Mouse (Mus musculus): ENCODE measurements at regions not wholly inside any gene's neighbourhood (a gene's known extent, or its start where the extent isn't known, plus 50 kb on each side); places are given as distances from the start of the nearest gene placed in this dataset.

GRCm38 (mm10) chr2:167765811-167766210 is 76.2 kb upstream of the Tmem189 start:
- TF ChIP-seq GATA4 (IDR thresholded peaks at IDR 0.05; ENCODE audit: insufficient replicate concordance, low read length): no peak

GRCm38 (mm10) chr2:167765072-167765800 is 75.6 kb upstream of the Tmem189 start:
- peak; percentile 26; the same call in 1 of the 2 replicates for TF ChIP-seq GATA4 (IDR thresholded peaks at IDR 0.05; ENCODE audit: insufficient replicate concordance, low read length)

- no peak for TF ChIP-seq GATA4 (IDR thresholded peaks at IDR 0.05; ENCODE audit: insufficient replicate concordance, low read length)
These were observed 74.3 kb upstream of the Tmem189 start for GRCm38 (mm10) chr2:167763891-167764410.

GRCm38 (mm10) chr2:167761404-167761936 is 71.8 kb upstream of the Tmem189 start:
- no peak; the same call in 1 of the 2 replicates for TF ChIP-seq GATA4 (IDR thresholded peaks at IDR 0.05; ENCODE audit: insufficient replicate concordance, low read length)

GRCm38 (mm10) chr2:167760681-167761403 is 71.2 kb upstream of the Tmem189 start:
- no peak for TF ChIP-seq GATA4 (IDR thresholded peaks at IDR 0.05; ENCODE audit: insufficient replicate concordance, low read length)

GRCm38 (mm10) chr2:167759603-167760390 is 70.2 kb upstream of the Tmem189 start:
- no peak for TF ChIP-seq GATA4 (IDR thresholded peaks at IDR 0.05; ENCODE audit: insufficient replicate concordance, low read length)

GRCm38 (mm10) chr2:167757157-167757780 is 67.6 kb upstream of the Tmem189 start:
- no peak for TF ChIP-seq GATA4 (IDR thresholded peaks at IDR 0.05; ENCODE audit: insufficient replicate concordance, low read length)

- TF ChIP-seq GATA4 (IDR thresholded peaks at IDR 0.05; ENCODE audit: insufficient replicate concordance, low read length): no peak
These were observed 67.1 kb upstream of the Tmem189 start for GRCm38 (mm10) chr2:167756721-167757120.

GRCm38 (mm10) chr2:167754929-167755551 is 65.4 kb upstream of the Tmem189 start:
- TF ChIP-seq GATA4 (IDR thresholded peaks at IDR 0.05; ENCODE audit: insufficient replicate concordance, low read length): no peak

GRCm38 (mm10) chr2:167753898-167754297 is 64.3 kb upstream of the Tmem189 start:
- TF ChIP-seq GATA4 (IDR thresholded peaks at IDR 0.05; ENCODE audit: insufficient replicate concordance, low read length): no peak

- no peak for TF ChIP-seq GATA4 (IDR thresholded peaks at IDR 0.05; ENCODE audit: insufficient replicate concordance, low read length)
These were observed 63.4 kb upstream of the Tmem189 start for GRCm38 (mm10) chr2:167752805-167753556.

- TF ChIP-seq GATA4 (IDR thresholded peaks at IDR 0.05; ENCODE audit: insufficient replicate concordance, low read length): no peak
These were observed 62.0 kb upstream of the Tmem189 start for GRCm38 (mm10) chr2:167751585-167751984.

GRCm38 (mm10) chr2:167748297-167748696 is 58.7 kb upstream of the Tmem189 start:
- TF ChIP-seq GATA4 (IDR thresholded peaks at IDR 0.05; ENCODE audit: insufficient replicate concordance, low read length): no peak

Data from liver, adult (tissue).